Mouse (Mus musculus): ENCODE measurements at regions not wholly inside any gene's neighbourhood (a gene's known extent, or its start where the extent isn't known, plus 50 kb on each side); places are given as distances from the start of the nearest gene placed in this dataset.

DNA sequence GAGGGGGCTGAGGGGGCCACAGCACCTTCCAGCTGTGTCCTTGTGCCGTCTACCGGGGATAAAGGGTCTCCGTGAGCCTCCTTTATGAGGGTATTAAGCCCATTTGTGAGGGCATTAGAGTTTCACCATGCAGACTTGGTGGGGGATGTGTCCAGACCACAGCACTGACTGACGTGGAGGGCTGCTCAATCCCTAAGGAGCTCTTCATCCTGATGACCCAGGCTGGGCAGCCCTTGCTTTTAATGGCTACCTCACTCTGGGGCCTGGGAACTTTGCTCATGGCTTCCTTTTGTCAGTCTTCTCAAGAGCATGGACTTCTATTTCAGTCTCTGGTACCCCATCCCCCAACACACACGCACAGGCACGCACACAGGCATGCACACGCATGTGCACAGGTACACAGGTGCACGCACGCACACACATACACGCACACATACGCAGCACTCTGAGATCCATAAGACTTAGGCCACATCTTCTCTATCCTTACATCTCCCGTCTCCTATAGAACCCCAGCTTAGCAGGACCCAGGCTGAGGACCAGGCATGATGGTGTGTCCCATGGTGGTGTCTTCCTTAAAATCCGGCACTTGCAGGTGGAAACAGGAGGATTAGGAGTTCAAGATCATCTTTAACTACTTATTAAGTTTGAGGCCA is 97.1 kb upstream of the Thy1 start:
- no peak for TF ChIP-seq POLR2A (IDR thresholded peaks at IDR 0.05; ENCODE audit: low read depth, low read length)
- TF ChIP-seq CTCF (IDR thresholded peaks at IDR 0.05; ENCODE audit: extremely low read depth, insufficient read depth, insufficient read length, insufficient replicate concordance) = no peak

All from spleen, adult 2 months (tissue).